Mouse (Mus musculus) limb, embryonic 10.5 days (tissue): ENCODE data around the gene Smo. TPM values are rescaled to one million over a fixed set of nuclear protein-coding genes. Genes with fewer than 3 reads are reported as not detected.

Experiments used
- DNase-seq: peaks from one replicate; pipeline ENCODE4 v3.0.0-alpha.2; 2017; ENCODE audit warnings: low spot score
- H3K27ac ChIP-seq: fragments of 300-500 bp; sonication (generic); 2 replicates; pipeline ENCODE4 v1.5.1; 2016; ENCODE audit warnings: mild to moderate bottlenecking
- H3K27me3 ChIP-seq: fragments of 300-500 bp; sonication (generic); 2 replicates; pipeline ENCODE4 v1.6.1; 2016; ENCODE audit warnings: low read depth, mild to moderate bottlenecking; ENCODE audit not compliant: poor library complexity, severe bottlenecking
- H3K36me3 ChIP-seq: fragments of 300-500 bp; sonication (generic); 2 replicates; pipeline ENCODE4 v1.6.1; 2016; ENCODE audit warnings: mild to moderate bottlenecking, moderate library complexity
- H3K4me1 ChIP-seq: fragments of 300-500 bp; sonication (generic); 2 replicates; pipeline ENCODE4 v1.6.1; 2016
- H3K4me3 ChIP-seq: fragments of 300-500 bp; sonication (generic); 2 replicates; pipeline ENCODE4 v1.5.1; 2016; ENCODE audit warnings: mild to moderate bottlenecking, moderate library complexity
- H3K9me3 ChIP-seq: fragments of 300-500 bp; sonication (generic); replicated peaks from 2 replicates; pipeline ENCODE4 v1.6.1; 2016; ENCODE audit warnings: mild to moderate bottlenecking
- WGBS: fragments of 180-500 bp; shearing (Covaris S2); methylation state at CpG from one replicate; pipeline ENCODE4 v1.1.7; 2016; 5-methylcytosine and 5-hydroxymethylcytosine counted together
- polyA plus RNA-seq: library from polyadenylated mRNA; unstranded; fragments of >200 nt; fragmentation: Nextera tagmentation; extraction: Ambion mirVana; gene quantifications from 2 replicates; pipeline ENCODE4 v1.2.1, GENCODE M21; 2016

The Smo gene
- 67.6 and 69.3 TPM in 2 replicates for polyA plus RNA-seq

DNA sequence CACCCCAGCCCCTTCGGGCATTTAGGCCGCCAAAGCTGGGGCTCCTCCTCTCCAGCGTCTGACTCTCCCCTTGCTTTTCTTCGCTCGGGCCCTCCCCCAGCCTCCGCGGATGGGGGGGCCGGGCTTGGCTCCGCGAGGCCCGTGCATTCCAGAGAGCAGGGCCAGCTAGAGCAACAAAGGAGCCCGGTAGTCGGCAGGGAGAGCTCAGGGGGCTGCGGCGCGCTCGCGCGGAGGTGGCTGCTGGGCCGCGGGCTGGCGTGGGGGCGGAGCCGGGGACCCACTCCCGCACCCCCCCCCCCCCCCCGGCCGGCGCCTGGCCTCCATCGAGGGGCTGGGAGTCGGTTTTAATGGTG, at the start of gene Smo:
Smo (plus strand) TSS at position 168 of the 353 bp plus-strand sequence.
- Histone ChIP-seq H3K27ac (peak within 1 kb of the TSS; percentile 100), H3K4me1 (peaks cover 37% of the 10 kb centered on the region), H3K4me3 (peak within 1 kb of the TSS; percentile 96), H3K27me3 (no peaks in the 10 kb centered on the region), H3K9me3 (no peaks in the 10 kb centered on the region), H3K36me3 (peaks cover 23% of the 10 kb centered on the region)
- 0% methylated on average over 25 of the region's 30 CpGs for WGBS
- DNase-seq, result peak; percentile 94

DNA sequence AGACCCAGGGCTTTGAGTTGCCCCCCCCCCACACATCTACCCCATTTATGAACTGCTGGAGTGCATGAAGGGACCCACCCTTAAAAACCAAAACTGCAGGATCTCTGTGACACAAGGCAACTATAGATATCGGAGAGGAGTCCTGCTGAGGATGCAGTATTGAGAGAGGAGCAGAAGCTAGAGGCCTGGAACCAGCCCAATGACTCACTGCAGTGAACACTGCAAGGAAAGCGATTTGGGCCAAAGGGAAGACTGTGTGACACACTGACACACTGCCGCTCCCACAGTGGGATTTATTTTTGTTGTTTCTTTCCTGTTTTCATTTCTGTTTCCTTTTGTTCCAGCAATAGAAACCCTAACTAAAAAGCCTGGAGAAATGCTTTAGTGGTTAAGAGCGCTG, 49.4 kb upstream of the Smo start:
- H3K4me3 ChIP-seq, result no peak overlapping the region
- H3K4me1 ChIP-seq, result 0 out of 2 replicates have a peak, but pooled peaks cover 3% of the 10 kb centered on the region
- 89% methylated on average over 4 of the region's 4 CpGs for WGBS
- no peaks in the 10 kb centered on the region for H3K9me3 ChIP-seq
- DNase-seq, result no peak
- H3K27ac ChIP-seq, result no peak overlapping the region
- no peaks in the 10 kb centered on the region for H3K36me3 ChIP-seq
- H3K27me3 ChIP-seq, result peaks cover 10% of the 10 kb centered on the region; the same call in 1 of the 2 replicates

DNA sequence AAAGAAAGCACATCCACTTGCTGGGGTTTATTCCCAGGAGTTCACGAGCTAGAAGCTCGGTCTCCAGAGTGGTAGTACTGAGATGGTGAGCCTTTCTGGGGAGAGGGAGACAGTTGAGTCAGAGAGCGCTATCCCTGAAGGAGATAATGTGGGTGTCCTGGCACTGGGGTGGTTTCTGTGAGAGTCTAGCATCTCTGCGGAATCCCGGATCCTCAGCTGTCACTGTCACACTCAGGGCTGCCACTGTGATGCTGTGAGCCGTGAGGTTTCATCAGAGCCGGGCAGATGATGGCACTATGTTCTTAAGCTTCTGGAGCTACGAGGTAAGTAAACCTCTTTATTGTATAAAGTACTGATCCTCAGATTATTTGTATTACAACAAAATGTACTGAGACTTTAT, 45.8 kb upstream of the Smo start:
- Histone ChIP-seq H3K36me3 (no peaks in the 10 kb centered on the region), H3K27ac (no peak overlapping the region), H3K27me3 (peaks cover 39% of the 10 kb centered on the region), H3K9me3 (no peaks in the 10 kb centered on the region), H3K4me3 (no peak overlapping the region), H3K4me1 (peaks cover 11% of the 10 kb centered on the region)
- DNase-seq, result no peak
- 78% methylated on average over 8 of the region's 8 CpGs for WGBS

DNA sequence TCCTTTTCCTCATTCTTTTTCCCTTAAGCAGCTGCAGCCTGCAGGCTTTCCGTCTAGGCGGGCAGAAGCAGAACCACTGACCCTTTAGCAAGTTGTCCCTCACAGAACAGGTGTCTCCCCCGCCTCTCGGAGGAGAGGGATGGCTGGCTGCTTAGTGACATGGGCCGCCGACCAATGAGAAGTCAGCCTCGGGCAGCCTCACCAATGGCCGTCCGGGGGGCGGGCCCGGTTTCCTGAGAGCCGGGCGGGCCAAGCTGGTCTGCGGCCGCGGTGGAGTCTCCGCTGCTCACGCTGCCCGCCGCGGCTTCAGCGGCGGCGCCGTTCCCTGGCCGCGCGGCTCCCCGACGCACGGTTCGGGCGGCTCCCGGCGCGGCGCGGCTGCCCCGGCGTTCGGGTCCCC, 41.4 kb upstream of the Smo start, which contains the start of gene Tspan33:
Tspan33 (plus strand) TSS at position 270 of the 400 bp plus-strand sequence.
- Histone ChIP-seq H3K4me1 (peaks cover 12% of the 10 kb centered on the region), H3K9me3 (no peaks in the 10 kb centered on the region), H3K27ac (peak within 1 kb of the TSS; percentile 82), H3K36me3 (no peaks in the 10 kb centered on the region), H3K27me3 (peaks cover 72% of the 10 kb centered on the region), H3K4me3 (peak within 1 kb of the TSS; percentile 80)
- peak; percentile 92 for DNase-seq
- 0% methylated on average over 41 of the region's 41 CpGs for WGBS

GRCm38 (mm10) chr6:29694375-29695289, 40.7 kb upstream of the Smo start:
- DNase-seq, result no peak
- Histone ChIP-seq H3K27me3 (peaks cover 72% of the 10 kb centered on the region), H3K27ac (peak overlapping the region; percentile 82), H3K4me1 (peaks cover 12% of the 10 kb centered on the region), H3K4me3 (peak overlapping the region; percentile 80), H3K9me3 (no peaks in the 10 kb centered on the region), H3K36me3 (no peaks in the 10 kb centered on the region)
- 4% methylated on average over 35 of the region's 35 CpGs for WGBS

DNA sequence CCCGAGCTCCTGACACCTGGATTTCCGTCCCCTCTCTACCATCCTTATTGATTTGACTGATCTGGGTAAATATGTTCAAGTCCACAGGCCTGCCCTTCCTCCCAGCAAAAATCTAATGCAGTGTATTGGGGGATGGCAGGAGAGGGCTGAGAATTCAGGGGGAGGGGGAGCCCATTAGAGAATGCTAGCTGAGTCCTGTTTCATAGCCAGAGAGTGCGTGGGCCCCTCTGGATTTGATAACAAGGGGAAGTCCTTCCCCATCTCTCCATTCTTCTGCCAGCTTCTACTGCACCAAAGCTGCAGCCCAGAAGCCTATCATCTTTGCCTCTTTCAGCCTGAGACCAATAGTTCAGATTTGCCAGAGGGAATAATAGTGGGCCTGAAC, 40.0 kb upstream of the Smo start:
- DNase-seq, result no peak
- WGBS, result 51% methylated on average over 3 of the region's 3 CpGs
- H3K4me1 ChIP-seq, result peaks cover 12% of the 10 kb centered on the region
- no peak overlapping the region; the same call in 1 of the 2 replicates for H3K4me3 ChIP-seq
- H3K27me3 ChIP-seq, result peaks cover 67% of the 10 kb centered on the region
- H3K27ac ChIP-seq, result no peak overlapping the region
- H3K9me3 ChIP-seq, result no peaks in the 10 kb centered on the region
- H3K36me3 ChIP-seq, result no peaks in the 10 kb centered on the region

GRCm38 (mm10) chr6:29695975-29696374, 39.3 kb upstream of the Smo start:
- Histone ChIP-seq H3K27me3 (peaks cover 62% of the 10 kb centered on the region), H3K4me3 (no peak overlapping the region), H3K4me1 (peaks cover 15% of the 10 kb centered on the region), H3K27ac (no peak overlapping the region), H3K36me3 (no peaks in the 10 kb centered on the region), H3K9me3 (no peaks in the 10 kb centered on the region)
- WGBS, result 80% methylated on average over 7 of the region's 7 CpGs
- no peak for DNase-seq

GRCm38 (mm10) chr6:29697139-29697538, 38.2 kb upstream of the Smo start:
- H3K4me3 ChIP-seq, result no peak overlapping the region
- H3K4me1 ChIP-seq, result peaks cover 16% of the 10 kb centered on the region
- H3K27me3 ChIP-seq, result peaks cover 51% of the 10 kb centered on the region
- peak overlapping the region; percentile 1; the same call in 1 of the 2 replicates for H3K27ac ChIP-seq
- no peak for DNase-seq
- H3K9me3 ChIP-seq, result no peaks in the 10 kb centered on the region
- no peaks in the 10 kb centered on the region for H3K36me3 ChIP-seq

GRCm38 (mm10) chr6:29697548-29697947, 37.8 kb upstream of the Smo start:
- no peak for DNase-seq
- WGBS, result 53% methylated on average over 3 of the region's 3 CpGs
- Histone ChIP-seq H3K9me3 (no peaks in the 10 kb centered on the region), H3K4me1 (peaks cover 16% of the 10 kb centered on the region), H3K27me3 (peaks cover 47% of the 10 kb centered on the region), H3K4me3 (no peak overlapping the region), H3K27ac (no peak overlapping the region), H3K36me3 (no peaks in the 10 kb centered on the region)

DNA sequence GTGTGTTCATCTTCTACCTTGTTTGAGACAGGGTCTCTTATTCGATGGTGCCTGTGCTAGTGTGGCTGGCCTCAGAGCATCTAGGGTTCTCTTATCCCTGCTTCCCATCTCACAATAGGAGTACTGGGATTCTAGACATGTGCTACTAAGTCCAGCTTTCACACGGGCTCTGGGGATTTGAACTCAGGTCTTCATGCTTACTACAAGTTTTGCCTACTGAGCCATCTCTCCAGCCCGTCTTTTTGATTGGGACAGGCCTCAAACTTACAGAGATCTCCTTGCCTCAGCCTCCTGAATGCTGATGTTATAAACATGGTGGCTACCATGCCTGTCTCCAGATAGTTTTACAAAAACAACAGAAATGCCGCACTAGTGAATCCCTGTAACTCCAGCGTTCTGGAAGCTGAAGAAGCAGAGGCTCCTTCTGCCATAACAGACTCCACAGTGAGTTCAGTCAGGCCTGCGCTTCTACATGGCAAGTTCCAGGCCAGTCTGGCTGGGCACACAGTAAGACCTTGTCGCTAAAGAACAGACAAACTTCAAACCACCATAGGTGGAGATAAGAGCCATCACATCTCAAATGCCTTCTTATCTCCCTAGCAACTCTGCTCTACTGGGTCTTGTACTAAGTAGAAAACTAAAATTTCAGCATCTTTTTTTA, 36.1 kb upstream of the Smo start:
- Histone ChIP-seq H3K27ac (no peak overlapping the region), H3K36me3 (no peaks in the 10 kb centered on the region), H3K27me3 (peaks cover 34% of the 10 kb centered on the region), H3K4me3 (no peak overlapping the region), H3K4me1 (peaks cover 11% of the 10 kb centered on the region), H3K9me3 (no peaks in the 10 kb centered on the region)
- no peak for DNase-seq
- 90% methylated on average over 7 of the region's 7 CpGs for WGBS

GRCm38 (mm10) chr6:29701051-29701450, 34.3 kb upstream of the Smo start:
- Histone ChIP-seq H3K9me3 (no peaks in the 10 kb centered on the region), H3K4me1 (peaks cover 4% of the 10 kb centered on the region; the same call in 1 of the 2 replicates), H3K27me3 (peaks cover 17% of the 10 kb centered on the region), H3K4me3 (no peak overlapping the region), H3K27ac (0 out of 2 replicates have a peak overlapping the region, but pooled peaks have one; percentile 12), H3K36me3 (no peaks in the 10 kb centered on the region)
- DNase-seq, result no peak
- WGBS, result 63% methylated on average over 6 of the region's 6 CpGs

GRCm38 (mm10) chr6:29702126-29702525, 33.2 kb upstream of the Smo start:
- H3K4me1 ChIP-seq, result peaks cover 4% of the 10 kb centered on the region; the same call in 1 of the 2 replicates
- DNase-seq, result no peak
- no peak overlapping the region for H3K4me3 ChIP-seq
- WGBS, result 83% methylated on average over 3 of the region's 3 CpGs
- no peak overlapping the region for H3K27ac ChIP-seq
- no peaks in the 10 kb centered on the region for H3K36me3 ChIP-seq
- H3K27me3 ChIP-seq, result peaks cover 6% of the 10 kb centered on the region
- H3K9me3 ChIP-seq, result no peaks in the 10 kb centered on the region

GRCm38 (mm10) chr6:29704143-29704542, 31.2 kb upstream of the Smo start:
- Histone ChIP-seq H3K36me3 (no peaks in the 10 kb centered on the region), H3K27me3 (no peaks in the 10 kb centered on the region), H3K27ac (no peak overlapping the region), H3K9me3 (no peaks in the 10 kb centered on the region), H3K4me1 (peaks cover 20% of the 10 kb centered on the region), H3K4me3 (no peak overlapping the region)
- no peak for DNase-seq
- 87% methylated on average over 5 of the region's 5 CpGs for WGBS
